Mouse (Mus musculus): Measurements from ENCODE around the gene Zfp628.

- TF ChIP-seq CTCF (IDR thresholded peaks at IDR 0.05; ENCODE audit: control insufficient read depth, insufficient read depth, low read length) (no peak), POLR2A (IDR thresholded peaks at IDR 0.05; ENCODE audit: borderline replicate concordance, control insufficient read depth, low read depth, low read length) (no peak)
These were observed 12.6 kb upstream of the Zfp628 start for GRCm38 (mm10) chr7:4902404-4902803.
